In the genomic region with DNA sequence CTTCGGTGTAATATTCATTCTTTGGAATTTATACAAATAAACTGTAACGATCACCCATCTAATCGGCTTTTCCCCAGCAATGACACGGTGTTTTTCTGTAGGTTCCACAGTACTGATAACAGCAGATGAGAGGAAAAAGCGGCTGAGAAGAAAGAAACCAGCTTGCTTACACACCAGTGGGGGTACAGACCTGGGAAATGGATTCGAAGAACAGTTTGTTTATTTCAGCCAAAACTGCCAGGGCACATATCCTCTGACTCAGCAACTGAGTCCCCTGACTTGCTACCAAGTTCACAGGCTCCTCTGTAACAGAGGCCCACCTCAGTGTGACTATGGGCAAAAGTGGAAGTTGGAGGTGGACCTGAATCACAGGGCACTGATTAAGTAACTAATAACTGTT, we compare ENCODE assay signal across 14 mouse cellular contexts.
"Had no signal": no experiment of that assay in that cellular context is flagged by ENCODE, and none has a peak within 500 bp of the region (broad histone marks: within the 10 kb centered on the region; RNA-seq: fewer than 3 reads in every experiment).

No protein-coding gene starts in this region.

- ATAC-seq: intestine, embryonic 16.5 days; lung, postnatal 0 days; midbrain, embryonic 15.5 days had no signal

- H3K27me3 ChIP-seq: limb, embryonic 15.5 days; midbrain, embryonic 15.5 days; neural tube, embryonic 12.5 days had no signal

- H3K4me3 ChIP-seq: limb, embryonic 15.5 days; midbrain, embryonic 15.5 days; neural tube, embryonic 12.5 days had no signal

- H3K27ac ChIP-seq: limb, embryonic 15.5 days; midbrain, embryonic 15.5 days; neural tube, embryonic 12.5 days had no signal

- H3K36me3 ChIP-seq: midbrain, embryonic 15.5 days had no signal

- H3K9ac ChIP-seq: limb, embryonic 15.5 days; midbrain, embryonic 15.5 days; neural tube, embryonic 12.5 days had no signal

- DNase-seq: kidney, adult 8-10 months; kidney, postnatal 25 days; lung, adult 2 months; lung, postnatal 36 days; right cerebral cortex, postnatal 4 days; spleen, adult 18-20 months; thymus, adult 18-20 months; thymus, postnatal 25 days had no signal

- H3K4me2 ChIP-seq: limb, embryonic 15.5 days; midbrain, embryonic 11.5 days; midbrain, embryonic 15.5 days; neural tube, embryonic 12.5 days had no signal

- H3K4me1 ChIP-seq: limb, embryonic 15.5 days; midbrain, embryonic 15.5 days; neural tube, embryonic 12.5 days had no signal

- H3K9me3 ChIP-seq: limb, embryonic 15.5 days; midbrain, embryonic 15.5 days; neural tube, embryonic 12.5 days had no signal
